Mouse (Mus musculus): ENCODE data around the gene Tspan12.
A peak's percentile ranks its signal among the peaks of the same experiment; 100 is the strongest.
"Not testable (repeated sequence)": the region's sequence is repeated elsewhere in the genome, so short reads cannot be mapped to it uniquely, and the experiment has no call there.

Gene Tspan12

DNA sequence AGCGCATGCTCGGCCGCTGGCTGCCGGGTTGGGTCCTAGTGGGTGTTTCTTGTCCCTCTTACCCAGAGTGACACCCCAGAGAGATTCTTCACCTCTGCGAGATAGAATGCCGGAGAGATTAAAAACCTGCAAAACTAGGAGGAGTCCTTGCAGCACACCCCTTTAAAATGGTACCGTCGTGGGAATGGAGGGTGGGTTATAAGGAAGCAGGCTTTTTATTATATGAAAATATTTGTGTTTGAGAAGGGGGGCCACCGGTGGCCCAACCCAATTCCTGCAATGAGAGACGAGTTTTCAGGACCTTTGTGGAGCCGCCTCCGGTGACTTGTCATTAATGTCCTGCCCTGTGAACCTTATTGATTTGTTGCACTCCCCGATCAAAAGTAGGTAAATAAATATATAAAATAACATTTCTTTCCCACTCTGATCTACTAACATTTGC is at the start of gene Tspan12:
TSS of gene Tspan12 (minus strand) at position 172 of the 442 bp plus-strand sequence.
- no peak for DNase-seq (ENCODE audit: low read depth, low spot score)

DNA sequence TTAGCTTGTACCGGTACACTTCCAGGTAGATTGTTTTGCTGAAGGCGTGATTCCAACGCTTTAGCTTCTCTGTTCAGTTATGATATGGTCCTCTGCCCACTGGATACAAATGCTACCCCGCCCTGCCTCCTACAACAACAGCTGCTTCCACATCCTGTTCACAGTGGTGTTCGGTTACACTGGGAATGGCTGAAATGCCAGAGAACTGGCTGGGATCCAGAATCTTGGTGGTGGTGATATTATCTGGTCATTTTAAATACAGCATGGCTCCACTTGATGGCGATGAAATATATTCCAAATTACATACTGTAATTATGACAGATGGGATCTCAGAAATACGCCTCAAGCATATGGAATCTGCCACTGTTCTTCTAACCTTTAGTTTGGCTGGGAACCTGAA is 42.1 kb upstream of the Tspan12 start:
- DNase-seq (ENCODE audit: low read depth, low spot score) = peak; percentile 59

DNA sequence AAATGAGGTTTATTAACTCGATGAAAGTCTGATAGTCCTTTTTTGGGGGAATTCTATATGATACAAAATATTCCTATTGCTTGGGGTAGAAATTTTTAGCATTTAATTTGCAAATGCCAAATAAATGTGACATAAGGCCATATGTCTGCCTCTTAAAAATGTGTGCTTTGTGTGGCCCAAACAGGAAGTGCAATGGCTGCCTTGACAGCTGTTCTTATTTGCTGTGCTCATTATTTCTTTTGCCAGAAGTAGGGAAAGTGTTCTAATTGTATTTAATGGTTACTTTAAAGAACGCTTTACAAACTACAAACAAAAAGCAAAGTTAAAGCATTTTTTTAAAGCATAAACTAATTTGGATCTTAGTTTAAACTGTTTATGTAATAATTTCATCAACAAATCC is 36.8 kb upstream of the Tspan12 start:
- no peak for DNase-seq (ENCODE audit: low read depth, low spot score)

DNA sequence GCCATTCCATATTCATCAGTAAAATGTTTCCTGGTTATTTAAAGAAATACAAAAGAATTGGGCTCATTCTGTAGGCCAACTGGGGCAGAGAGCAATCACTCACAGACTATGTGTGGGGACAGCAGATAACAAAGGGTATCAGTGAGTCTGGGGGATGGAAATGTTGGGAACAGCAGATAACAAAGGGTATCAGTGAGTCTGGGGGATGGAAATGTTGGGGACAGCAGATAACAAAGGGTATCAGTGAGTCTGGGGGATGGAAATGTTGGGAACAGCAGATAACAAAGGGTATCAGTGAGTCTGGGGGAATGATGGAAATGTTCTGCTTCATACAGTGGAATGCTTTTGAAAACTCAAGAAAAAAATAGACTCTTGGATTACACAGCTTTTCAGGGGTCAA is 35.7 kb upstream of the Tspan12 start:
- not testable (repeated sequence) for DNase-seq (ENCODE audit: low read depth, low spot score)

DNA sequence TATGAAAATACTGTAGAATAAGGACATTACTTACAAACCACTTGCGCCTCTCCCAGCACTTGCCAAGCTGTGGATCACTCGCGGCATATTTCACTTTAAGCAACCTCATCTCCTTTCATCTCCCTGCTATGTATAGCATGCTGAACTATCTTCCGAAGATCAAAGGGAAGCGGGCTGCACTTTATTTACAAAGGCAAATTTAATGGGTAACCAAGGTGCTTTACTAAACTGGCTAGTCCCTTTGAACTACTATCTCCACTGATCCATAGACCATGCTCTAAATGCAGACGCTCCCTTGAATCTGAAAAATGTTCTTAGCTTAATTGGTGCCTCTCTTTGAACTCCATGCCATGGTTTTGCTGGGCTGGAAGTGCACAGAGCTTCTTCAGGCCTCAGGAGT is 27.2 kb upstream of the Tspan12 start:
- no peak for DNase-seq (ENCODE audit: low read depth, low spot score)

DNA sequence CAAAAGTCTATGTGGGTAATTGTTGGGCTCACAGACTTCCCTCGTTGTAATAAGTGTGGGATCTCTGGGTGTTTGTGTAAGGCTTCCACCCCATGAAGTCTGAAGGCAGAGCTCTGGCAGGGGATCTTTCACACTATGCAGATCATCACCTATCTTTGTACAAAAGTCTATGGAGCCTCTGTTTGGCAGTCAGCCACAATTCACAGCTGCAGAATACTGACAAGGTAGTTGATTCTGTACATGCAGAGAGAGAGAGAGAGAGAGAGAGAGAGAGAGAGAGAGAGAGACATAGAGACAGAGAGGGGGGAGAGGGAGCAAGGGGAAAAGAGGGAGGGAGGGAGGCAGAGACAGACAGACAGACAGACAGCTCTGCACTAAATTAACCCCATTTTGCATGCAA is 15.0 kb upstream of the Tspan12 start:
- DNase-seq (ENCODE audit: low read depth, low spot score) = no peak

DNA sequence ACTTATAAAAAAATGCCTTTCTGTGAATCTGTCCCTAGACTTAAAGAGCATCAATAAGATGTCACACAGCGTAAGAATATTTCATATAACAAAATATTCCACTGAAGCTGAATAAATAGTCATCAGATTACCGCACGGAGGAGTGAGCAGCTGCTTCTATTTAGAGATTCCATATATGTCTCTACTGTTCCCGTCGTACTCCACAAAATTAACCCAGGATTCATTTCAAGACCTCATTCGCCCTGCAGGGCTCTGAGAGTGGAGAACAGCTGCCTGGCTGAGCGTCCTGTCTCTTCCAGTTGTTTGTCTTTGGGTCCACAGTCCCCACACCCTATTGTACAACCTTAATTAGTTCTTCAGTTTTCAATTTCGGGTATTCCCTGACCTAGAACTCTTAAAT is 11.9 kb upstream of the Tspan12 start:
- DNase-seq (ENCODE audit: low read depth, low spot score) = no peak

DNA sequence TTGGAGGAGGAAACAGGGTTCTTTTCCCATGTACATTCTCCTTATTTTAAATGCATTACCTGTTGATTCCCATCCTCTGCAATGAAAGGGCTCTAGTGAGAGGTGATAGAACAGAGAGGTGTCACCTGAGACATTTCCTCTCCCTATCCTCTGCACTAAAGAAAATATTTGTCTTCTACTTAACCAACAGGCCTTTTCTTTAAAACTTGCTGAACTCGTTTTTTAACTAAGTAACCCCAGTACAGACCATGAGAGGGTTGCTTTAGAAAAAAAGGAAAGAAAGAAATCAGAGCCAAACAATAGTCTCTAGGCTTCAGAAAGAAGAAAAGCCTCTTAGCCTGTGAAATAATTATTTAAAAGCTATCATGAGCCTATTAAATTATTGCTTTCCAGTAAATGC is 11.2 kb upstream of the Tspan12 start:
- no peak for DNase-seq (ENCODE audit: low read depth, low spot score)

DNA sequence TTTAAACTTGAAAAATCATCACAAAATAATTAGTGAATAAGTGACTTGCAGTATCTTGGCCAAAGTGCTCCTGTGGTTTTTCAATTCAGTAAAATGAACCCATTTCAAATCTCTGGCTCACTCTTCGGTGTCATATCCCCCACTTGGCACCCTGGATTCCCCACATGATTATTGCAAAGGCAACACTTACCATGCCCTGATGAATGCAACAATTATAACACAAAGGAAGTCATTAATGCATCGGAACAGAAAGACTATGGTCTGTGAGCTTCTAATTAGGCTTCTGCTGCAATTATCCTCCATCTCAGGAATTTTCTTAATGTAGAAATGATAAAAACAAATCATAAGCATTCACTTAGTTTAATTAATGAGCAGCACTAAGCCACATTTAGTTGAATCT is 9.0 kb upstream of the Tspan12 start:
- no peak for DNase-seq (ENCODE audit: low read depth, low spot score)

DNA sequence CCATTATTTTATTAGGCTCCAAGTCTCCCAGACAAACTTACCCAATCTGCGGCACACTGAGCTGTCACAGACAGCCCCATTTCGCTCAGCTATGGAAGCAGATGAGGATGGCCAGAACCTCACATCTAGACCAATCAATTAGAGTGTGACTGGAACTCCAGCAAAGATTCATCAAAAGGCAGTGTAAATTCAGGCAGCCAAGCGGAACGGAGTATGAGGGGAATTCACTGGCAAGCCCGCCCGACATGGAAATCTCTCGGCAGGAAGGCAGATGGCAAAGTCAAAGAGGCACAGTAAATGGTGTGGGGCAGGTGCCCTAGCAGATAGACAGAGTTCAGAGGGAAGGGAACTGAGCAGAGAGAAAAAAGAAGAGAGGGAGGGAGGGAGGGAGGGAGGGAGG is 5.5 kb upstream of the Tspan12 start:
- peak; percentile 69 for DNase-seq (ENCODE audit: low read depth, low spot score)

DNA sequence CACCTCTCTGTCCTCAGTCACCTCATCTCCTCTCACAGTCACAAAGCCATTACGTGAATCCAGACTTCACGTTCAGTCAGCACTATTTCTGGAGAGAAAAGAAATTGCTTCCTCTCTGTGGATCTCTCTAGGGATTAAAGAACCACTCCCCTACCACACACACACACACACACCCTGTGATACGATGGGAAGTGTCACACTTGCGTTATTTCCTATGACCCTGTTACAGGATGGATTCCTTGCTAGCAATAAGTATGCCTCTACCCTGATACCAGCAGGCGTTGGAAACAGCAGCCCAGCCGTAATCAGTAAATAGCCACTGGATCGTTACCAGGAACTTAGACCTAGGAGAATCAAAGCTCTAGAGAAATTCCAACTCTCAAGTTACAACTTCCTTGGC is 3.6 kb upstream of the Tspan12 start:
- DNase-seq (ENCODE audit: low read depth, low spot score) = no peak

DNA sequence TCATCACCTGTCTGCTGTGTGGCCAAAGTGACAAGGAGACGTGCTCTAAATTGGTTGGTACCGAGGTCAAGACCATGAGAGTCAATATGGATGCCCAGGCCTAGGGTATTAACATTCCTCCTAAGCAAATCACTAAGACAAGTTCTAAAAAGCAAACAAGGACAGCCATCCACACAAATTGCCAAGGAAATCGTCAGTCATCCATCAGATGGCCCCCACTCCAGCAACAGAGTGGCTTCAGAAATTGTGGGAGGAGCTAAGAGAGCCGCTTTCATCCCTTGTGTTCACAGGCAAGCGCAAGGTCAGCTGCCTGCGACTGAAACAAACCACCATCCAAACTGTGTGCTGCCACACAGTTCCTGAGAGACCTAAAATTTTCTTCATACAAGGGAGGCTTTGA is 1.0 kb upstream of the Tspan12 start:
- peak; percentile 29 for DNase-seq (ENCODE audit: low read depth, low spot score)

DNA sequence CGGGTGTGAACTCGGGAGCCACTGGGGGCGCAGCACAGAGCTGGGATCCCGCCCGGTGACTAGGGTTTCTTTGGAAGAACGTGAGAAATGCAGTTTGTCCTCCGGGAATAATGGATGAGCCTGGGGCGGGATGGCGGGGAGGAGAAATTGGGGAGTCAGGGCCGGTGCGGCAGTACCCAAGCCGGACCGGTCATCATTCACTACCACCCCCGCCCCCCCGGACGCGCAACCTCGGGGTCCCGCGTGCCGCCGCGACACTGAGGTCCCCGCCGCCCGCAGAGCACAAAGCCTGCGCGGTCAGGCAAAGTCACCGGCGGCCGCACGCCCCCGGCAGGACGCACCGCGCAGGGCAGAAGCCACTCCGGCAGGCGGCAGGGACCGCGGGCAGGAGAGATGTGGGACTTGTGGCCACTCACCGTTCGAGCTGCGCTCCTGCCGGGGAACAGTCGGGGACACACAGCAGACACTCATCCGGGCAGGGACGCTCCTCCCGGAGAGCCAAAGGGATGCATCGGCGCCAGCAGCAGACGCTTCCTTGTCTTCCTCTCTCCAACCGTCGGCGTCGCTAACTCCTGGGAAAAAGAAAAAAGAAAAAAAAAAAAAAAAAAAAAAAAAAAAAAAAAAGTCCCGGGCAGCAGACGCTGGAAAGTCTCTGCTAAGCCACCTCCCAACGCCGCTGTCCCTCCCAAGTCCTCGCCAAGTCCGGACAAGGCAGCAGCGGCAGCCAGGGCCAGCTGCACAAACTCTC is 545 bp downstream of the Tspan12 start:
- peak; percentile 85 for DNase-seq (ENCODE audit: low read depth, low spot score)

DNA sequence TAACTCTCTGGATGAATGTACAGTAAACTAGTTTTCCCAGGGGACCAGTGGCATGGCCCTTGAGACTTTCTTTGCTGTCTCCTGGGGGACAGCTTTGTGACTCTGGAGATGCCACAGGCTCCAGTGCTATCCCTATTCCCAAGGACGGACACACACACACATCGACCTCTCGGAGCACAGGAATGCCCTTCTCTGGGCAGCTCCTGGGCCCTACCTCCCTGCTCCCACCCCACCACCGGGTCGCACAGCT is 1.0 kb downstream of the Tspan12 start:
- DNase-seq (ENCODE audit: low read depth, low spot score) = no peak

DNA sequence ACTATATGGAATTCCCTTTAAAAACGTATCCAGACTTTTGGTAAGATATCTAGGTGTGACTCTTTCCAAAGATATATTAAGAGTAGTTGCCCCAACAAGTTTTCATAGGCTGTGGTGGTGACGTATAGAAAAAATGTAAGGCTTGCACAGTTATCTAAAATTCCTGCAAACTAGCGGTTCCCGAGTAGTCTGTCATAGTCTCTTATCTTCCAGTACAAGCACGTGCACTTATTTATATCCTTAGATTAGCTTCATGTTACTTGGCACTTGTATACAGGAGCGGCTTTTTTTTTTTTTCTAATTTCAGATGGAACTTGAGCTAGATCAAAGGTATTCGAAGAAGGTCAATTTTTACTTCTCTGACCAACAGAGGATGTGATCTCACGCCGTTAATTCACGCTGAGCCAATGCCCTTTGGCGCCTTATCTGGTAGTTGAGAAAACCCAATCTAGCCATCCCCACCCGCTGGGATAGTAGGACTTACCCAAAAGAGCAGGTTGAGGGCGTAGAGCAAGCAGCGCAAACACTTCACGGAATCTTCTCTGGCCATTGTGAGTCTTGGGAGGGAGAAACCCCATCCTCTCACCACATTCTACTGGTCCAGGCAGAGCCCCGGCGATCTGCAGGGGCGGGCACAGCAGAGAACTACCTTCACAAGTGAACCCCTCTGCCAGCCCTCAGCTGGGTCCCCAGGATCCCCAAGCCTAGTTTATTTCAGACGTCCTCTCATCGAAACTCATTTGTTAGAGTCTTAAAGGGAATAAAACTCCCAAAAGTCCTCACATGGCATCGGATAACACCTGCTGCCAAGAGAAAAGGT is 1.6 kb downstream of the Tspan12 start:
- peak; percentile 23 for DNase-seq (ENCODE audit: low read depth, low spot score)

DNA sequence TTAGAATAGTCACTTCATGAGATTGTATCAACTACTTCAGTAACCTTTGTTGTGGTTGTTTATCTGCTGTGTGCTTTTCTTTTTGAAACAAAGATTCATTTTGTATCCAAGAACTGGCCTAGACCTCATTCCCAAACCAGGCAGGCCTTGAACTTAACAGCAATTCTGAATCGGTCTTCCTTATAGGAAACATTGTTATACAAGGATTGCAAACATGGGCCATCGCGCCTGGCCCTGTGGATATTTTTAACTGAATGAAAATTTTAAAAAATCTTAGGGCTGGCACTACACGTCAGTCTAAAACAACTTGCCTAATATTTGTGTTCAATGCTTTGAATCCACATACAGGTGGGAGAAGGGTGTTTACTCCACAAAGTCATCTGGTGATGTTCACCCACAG is 3.5 kb downstream of the Tspan12 start:
- DNase-seq (ENCODE audit: low read depth, low spot score) = no peak

DNA sequence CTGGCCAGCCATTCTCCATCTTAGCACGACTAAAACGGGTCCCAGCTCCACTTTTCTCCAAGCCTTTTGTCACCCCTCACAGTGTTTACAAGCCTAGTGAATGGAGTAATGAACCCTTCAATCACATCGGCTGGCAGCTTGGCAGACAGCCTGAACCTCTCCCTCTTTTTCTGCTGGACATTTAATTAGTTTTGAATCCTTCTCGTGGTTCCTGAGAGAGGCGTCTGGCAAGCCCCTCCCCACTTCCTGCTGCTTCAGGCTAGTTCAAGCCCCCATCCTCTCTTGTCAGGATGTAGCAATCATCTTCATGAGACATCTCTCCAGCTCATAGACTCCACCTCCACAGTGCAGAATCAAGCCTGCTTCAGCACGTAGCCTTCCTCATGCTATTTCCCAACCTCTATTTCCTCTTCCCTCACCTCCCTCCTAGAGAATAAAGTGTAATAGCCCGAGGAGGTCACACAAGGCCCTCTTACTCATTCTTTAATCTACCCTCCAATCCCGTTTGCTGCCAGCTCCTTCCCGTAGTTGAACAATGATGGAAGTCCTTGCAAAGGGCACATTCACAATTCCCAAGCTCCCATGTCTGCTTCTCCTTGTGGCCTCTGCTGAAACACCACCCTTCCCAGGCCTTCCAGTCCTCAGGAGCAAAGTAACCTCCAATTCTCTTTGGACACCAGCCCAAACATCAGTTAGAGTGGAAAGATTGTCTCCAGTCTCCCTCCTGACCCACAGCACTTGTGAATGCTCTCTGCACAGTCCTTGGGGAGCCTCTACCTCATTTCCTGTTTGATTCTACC is 12.1 kb downstream of the Tspan12 start:
- no peak for DNase-seq (ENCODE audit: low read depth, low spot score)

DNA sequence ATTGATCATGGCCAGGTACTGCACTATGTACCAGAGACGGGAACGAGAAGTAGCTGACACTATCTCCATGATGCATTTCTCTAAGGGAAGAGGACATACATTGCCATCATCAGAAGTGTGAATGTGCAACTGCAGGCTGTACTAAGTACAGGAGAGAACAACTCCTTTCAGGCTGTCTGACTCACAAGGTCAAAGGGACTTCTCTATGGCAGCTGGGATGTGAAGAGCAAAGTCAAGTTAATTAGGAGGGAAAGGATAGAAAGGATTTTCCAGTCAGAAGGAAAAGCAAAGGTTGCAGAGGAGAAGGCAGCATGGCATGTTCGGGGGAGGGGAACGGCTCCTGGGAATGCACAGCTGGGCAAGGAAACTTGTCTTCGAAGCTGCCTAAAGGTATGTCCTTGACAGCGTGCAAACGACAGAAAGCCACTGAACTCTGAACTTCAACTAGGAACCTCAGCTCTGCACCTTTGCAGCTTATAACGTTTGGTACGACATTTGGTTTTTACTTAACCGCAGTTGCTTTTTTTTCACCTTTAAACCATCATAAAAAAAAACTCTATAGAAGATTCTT is 13.0 kb downstream of the Tspan12 start:
- no peak for DNase-seq (ENCODE audit: low read depth, low spot score)

DNA sequence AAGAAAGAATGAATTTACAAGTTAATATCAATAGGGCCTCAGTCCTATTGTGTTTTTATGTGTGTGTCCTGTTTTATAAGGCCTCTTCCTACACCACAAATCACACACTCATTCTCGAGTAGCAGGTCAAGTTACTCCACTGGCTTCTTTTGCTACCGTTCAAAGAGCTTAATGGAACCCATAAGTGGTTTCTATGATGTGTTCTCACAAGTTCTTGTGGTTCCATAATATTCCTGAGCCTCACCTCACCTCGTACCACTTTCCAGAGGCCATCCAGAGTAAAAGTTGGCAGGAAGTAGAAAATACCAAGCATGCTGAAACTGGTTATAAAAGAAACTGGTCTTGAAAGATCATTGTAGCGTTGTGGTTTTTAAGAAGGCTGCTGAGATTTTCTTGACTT is 18.8 kb downstream of the Tspan12 start:
- DNase-seq (ENCODE audit: low read depth, low spot score) = no peak

DNA sequence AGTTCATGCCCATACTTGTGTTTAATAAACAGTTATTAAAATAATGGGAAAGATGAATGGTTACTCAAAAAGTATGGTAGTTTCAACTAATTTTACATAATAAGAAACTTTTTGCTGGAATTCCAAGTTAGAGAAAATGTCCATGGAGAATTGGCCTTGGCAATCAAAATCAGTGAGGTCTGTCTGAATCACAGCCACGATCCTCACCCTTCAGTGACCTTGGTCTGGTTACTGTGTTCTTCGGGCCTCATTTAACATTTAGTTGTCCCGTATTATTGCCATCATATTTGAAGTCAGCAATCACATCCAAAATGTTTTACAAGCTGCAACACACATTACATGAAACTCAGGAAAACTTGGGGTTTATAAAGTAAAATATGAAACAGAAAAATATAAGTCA is 20.4 kb downstream of the Tspan12 start:
- DNase-seq (ENCODE audit: low read depth, low spot score) = no peak

DNA sequence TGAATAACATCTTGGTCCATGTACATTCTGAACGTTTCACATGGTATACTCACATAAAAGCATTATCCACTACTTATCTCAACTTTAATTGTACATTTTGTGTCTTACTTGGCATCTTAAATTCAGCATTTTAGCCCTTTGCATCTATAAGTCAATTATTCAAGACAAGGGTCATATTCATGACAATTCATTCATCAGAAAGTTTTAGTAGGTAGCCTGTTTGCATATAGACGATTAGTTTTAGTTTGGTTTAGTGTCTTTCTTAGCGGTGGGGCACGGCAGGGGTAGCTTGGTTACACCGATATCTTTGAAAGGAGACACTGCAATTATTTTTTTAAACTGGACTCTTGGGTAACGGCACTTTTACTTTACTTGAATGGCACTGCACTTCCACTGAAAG is 21.4 kb downstream of the Tspan12 start:
- DNase-seq (ENCODE audit: low read depth, low spot score) = no peak

DNA sequence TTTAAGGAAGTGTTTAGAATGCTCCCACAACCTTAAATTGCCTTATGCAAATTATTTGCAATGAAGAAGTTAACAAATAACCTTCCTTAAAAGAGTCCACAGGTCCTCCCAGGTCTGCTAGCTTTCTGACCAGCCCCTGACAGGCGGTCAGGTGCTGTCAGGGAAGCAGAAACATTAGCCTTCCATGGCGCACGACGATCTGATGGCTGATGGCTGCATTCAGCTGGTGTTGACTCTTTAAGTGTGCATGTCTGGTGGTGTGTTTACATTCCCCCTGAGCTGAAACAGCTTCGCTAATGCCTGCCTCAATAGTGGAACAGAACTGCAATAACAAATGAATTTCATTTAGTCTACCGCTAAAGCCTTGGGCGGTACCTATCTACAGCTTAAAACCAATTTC is 22.4 kb downstream of the Tspan12 start:
- no peak for DNase-seq (ENCODE audit: low read depth, low spot score)

Data from mesoderm, embryonic 11.5 days (tissue).